Mouse (Mus musculus): ENCODE data around the gene Tyms. TPM values are rescaled to one million over a fixed set of nuclear protein-coding genes. Genes with fewer than 3 reads are reported as not detected.
A peak's percentile ranks its signal among the peaks of the same experiment; 100 is the strongest.
"Not testable (repeated sequence)": the region's sequence is repeated elsewhere in the genome, so short reads cannot be mapped to it uniquely, and the experiment has no call there.

The Tyms gene
- total and polyA plus RNA-seq, 3 experiments = 2.3 to 3.8 (median 3.3) TPM

GRCm38 (mm10) chr5:30095731-30096130 is 22.3 kb upstream of the Tyms start:
- Histone ChIP-seq H3K27me3 (ENCODE audit: control insufficient read depth, insufficient read depth, low read length) (no peaks in the 10 kb centered on the region), H3K27ac (no peak overlapping the region), H3K9ac (ENCODE audit: low read depth, low read length) (no peak overlapping the region), H3K4me1 (ENCODE audit: control insufficient read depth, insufficient read depth, low read length) (no peaks in the 10 kb centered on the region), H3K79me2 (replicated peaks; ENCODE audit: control insufficient read depth, insufficient read depth, low read length) (no peaks in the 10 kb centered on the region), H3K36me3 (ENCODE audit: control insufficient read depth, insufficient read depth, low read length) (no peaks in the 10 kb centered on the region), H3K4me3 (no peak overlapping the region)
- DNase-seq = no peak
- intact Hi-C loops (cut with DNase I) = no loop called here
- TF ChIP-seq EP300 (IDR thresholded peaks at IDR 0.05; ENCODE audit: insufficient read depth, low read depth, low read length) = no peak
- no peak for TF ChIP-seq CTCF (IDR thresholded peaks at IDR 0.05)
- no peak for TF ChIP-seq POLR2A (IDR thresholded peaks at IDR 0.05; ENCODE audit: insufficient read depth, low read depth, low read length)
- WGBS = 64% methylated on average over 6 of the region's 6 CpGs

GRCm38 (mm10) chr5:30094399-30094798 is 21.0 kb upstream of the Tyms start:
- Histone ChIP-seq H3K36me3 (ENCODE audit: control insufficient read depth, insufficient read depth, low read length) (no peaks in the 10 kb centered on the region), H3K4me3 (no peak overlapping the region), H3K27ac (no peak overlapping the region), H3K79me2 (replicated peaks; ENCODE audit: control insufficient read depth, insufficient read depth, low read length) (no peaks in the 10 kb centered on the region), H3K27me3 (ENCODE audit: control insufficient read depth, insufficient read depth, low read length) (no peaks in the 10 kb centered on the region), H3K4me1 (ENCODE audit: control insufficient read depth, insufficient read depth, low read length) (no peaks in the 10 kb centered on the region), H3K9ac (ENCODE audit: low read depth, low read length) (no peak overlapping the region)
- WGBS = 41% methylated on average over 2 of the region's 2 CpGs
- TF ChIP-seq POLR2A (IDR thresholded peaks at IDR 0.05; ENCODE audit: insufficient read depth, low read depth, low read length) = no peak
- peak; percentile 44 for TF ChIP-seq CTCF (IDR thresholded peaks at IDR 0.05)
- TF ChIP-seq EP300 (IDR thresholded peaks at IDR 0.05; ENCODE audit: insufficient read depth, low read depth, low read length) = no peak
- intact Hi-C loops (cut with DNase I) = no loop called here
- DNase-seq = no peak

- intact Hi-C loops (cut with DNase I) = no loop called here
- H3K36me3 ChIP-seq (ENCODE audit: control insufficient read depth, insufficient read depth, low read length) = no peaks in the 10 kb centered on the region
- H3K27ac ChIP-seq = no peak overlapping the region
- H3K79me2 ChIP-seq (replicated peaks; ENCODE audit: control insufficient read depth, insufficient read depth, low read length) = no peaks in the 10 kb centered on the region
- no peak overlapping the region for H3K9ac ChIP-seq (ENCODE audit: low read depth, low read length)
- no peaks in the 10 kb centered on the region for H3K27me3 ChIP-seq (ENCODE audit: control insufficient read depth, insufficient read depth, low read length)
- no peak overlapping the region for H3K4me3 ChIP-seq
- 63% methylated on average over 13 of the region's 13 CpGs for WGBS
- TF ChIP-seq CTCF (IDR thresholded peaks at IDR 0.05) (no peak), EP300 (IDR thresholded peaks at IDR 0.05; ENCODE audit: insufficient read depth, low read depth, low read length) (no peak), POLR2A (IDR thresholded peaks at IDR 0.05; ENCODE audit: insufficient read depth, low read depth, low read length) (no peak)
- no peaks in the 10 kb centered on the region for H3K4me1 ChIP-seq (ENCODE audit: control insufficient read depth, insufficient read depth, low read length)
- no peak for DNase-seq
Measured at GRCm38 (mm10) chr5:30092701-30093100, 19.3 kb upstream of the Tyms start.

GRCm38 (mm10) chr5:30072377-30072776 is 1.0 kb downstream of the Tyms start:
- WGBS = 59% methylated on average over 3 of the region's 3 CpGs
- H3K36me3 ChIP-seq (ENCODE audit: control insufficient read depth, insufficient read depth, low read length) = no peaks in the 10 kb centered on the region; the same call in 1 of the 2 replicates
- no peaks in the 10 kb centered on the region for H3K27me3 ChIP-seq (ENCODE audit: control insufficient read depth, insufficient read depth, low read length)
- no peak overlapping the region for H3K27ac ChIP-seq
- H3K4me1 ChIP-seq (ENCODE audit: control insufficient read depth, insufficient read depth, low read length) = no peaks in the 10 kb centered on the region
- no peak overlapping the region; the same call in 1 of the 2 replicates for H3K4me3 ChIP-seq
- no peaks in the 10 kb centered on the region for H3K79me2 ChIP-seq (replicated peaks; ENCODE audit: control insufficient read depth, insufficient read depth, low read length)
- DNase-seq = no peak
- TF ChIP-seq EP300 (IDR thresholded peaks at IDR 0.05; ENCODE audit: insufficient read depth, low read depth, low read length) (no peak), POLR2A (IDR thresholded peaks at IDR 0.05; ENCODE audit: insufficient read depth, low read depth, low read length) (no peak), CTCF (IDR thresholded peaks at IDR 0.05) (no peak)
- H3K9ac ChIP-seq (ENCODE audit: low read depth, low read length) = no peak overlapping the region
- intact Hi-C loops (cut with DNase I) = loop anchor here (5.0 to 10.0 kb wide), 2 partner anchors 60 to 248 kb away; partner anchors contain the start of gene Il6

GRCm38 (mm10) chr5:30071677-30072076 is 1.7 kb downstream of the Tyms start:
- Histone ChIP-seq H3K27ac (no peak overlapping the region), H3K4me1 (ENCODE audit: control insufficient read depth, insufficient read depth, low read length) (no peaks in the 10 kb centered on the region), H3K9ac (ENCODE audit: low read depth, low read length) (no peak overlapping the region), H3K4me3 (no peak overlapping the region), H3K27me3 (ENCODE audit: control insufficient read depth, insufficient read depth, low read length) (no peaks in the 10 kb centered on the region), H3K36me3 (ENCODE audit: control insufficient read depth, insufficient read depth, low read length) (no peaks in the 10 kb centered on the region; the same call in 1 of the 2 replicates), H3K79me2 (replicated peaks; ENCODE audit: control insufficient read depth, insufficient read depth, low read length) (no peaks in the 10 kb centered on the region)
- 64% methylated on average over 6 of the region's 6 CpGs for whole genome bisulfite sequencing
- TF ChIP-seq EP300 (IDR thresholded peaks at IDR 0.05; ENCODE audit: insufficient read depth, low read depth, low read length) = no peak
- TF ChIP-seq CTCF (IDR thresholded peaks at IDR 0.05) = no peak
- TF ChIP-seq POLR2A (IDR thresholded peaks at IDR 0.05; ENCODE audit: insufficient read depth, low read depth, low read length) = no peak
- no peak for DNase-seq
- intact Hi-C loops (cut with DNase I) = loop anchor here (5.0 to 10.0 kb wide), 2 partner anchors 59 to 247 kb away; partner anchors contain the start of gene Il6

- H3K4me1 ChIP-seq (ENCODE audit: control insufficient read depth, insufficient read depth, low read length) = no peaks in the 10 kb centered on the region
- no peaks in the 10 kb centered on the region; the same call in 1 of the 2 replicates for H3K36me3 ChIP-seq (ENCODE audit: control insufficient read depth, insufficient read depth, low read length)
- no peak overlapping the region for H3K9ac ChIP-seq (ENCODE audit: low read depth, low read length)
- H3K4me3 ChIP-seq = no peak overlapping the region
- no peaks in the 10 kb centered on the region for H3K79me2 ChIP-seq (replicated peaks; ENCODE audit: control insufficient read depth, insufficient read depth, low read length)
- WGBS = 79% methylated on average over 6 of the region's 6 CpGs
- no peak overlapping the region for H3K27ac ChIP-seq
- no peak for TF ChIP-seq CTCF (IDR thresholded peaks at IDR 0.05)
- TF ChIP-seq POLR2A (IDR thresholded peaks at IDR 0.05; ENCODE audit: insufficient read depth, low read depth, low read length) = no peak
- TF ChIP-seq EP300 (IDR thresholded peaks at IDR 0.05; ENCODE audit: insufficient read depth, low read depth, low read length) = no peak
- H3K27me3 ChIP-seq (ENCODE audit: control insufficient read depth, insufficient read depth, low read length) = no peaks in the 10 kb centered on the region
- intact Hi-C loops (cut with DNase I) = no loop called here
- DNase-seq = no peak
Measured at GRCm38 (mm10) chr5:30067726-30068125, 5.7 kb downstream of the Tyms start.

- H3K9ac ChIP-seq (ENCODE audit: low read depth, low read length); H3K4me1 ChIP-seq (ENCODE audit: control insufficient read depth, insufficient read depth, low read length); H3K79me2 ChIP-seq (replicated peaks; ENCODE audit: control insufficient read depth, insufficient read depth, low read length); DNase-seq; H3K36me3 ChIP-seq (ENCODE audit: control insufficient read depth, insufficient read depth, low read length); H3K27ac ChIP-seq; intact Hi-C loops (cut with DNase I); H3K27me3 ChIP-seq (ENCODE audit: control insufficient read depth, insufficient read depth, low read length); H3K4me3 ChIP-seq: not testable (repeated sequence)
- WGBS = 73% methylated on average over 5 of the region's 5 CpGs
Measured at GRCm38 (mm10) chr5:30059607-30060006, 13.8 kb downstream of the Tyms start.

Measured in heart, adult 2 months (tissue).